Mouse (Mus musculus) bone marrow, adult 2 months (tissue): Measurements from ENCODE around the gene Rftn1.

Experiments
- CTCF ChIP-seq: fragments of 200-500 bp; IDR thresholded peaks from 2 replicates; pipeline ENCODE4 v1.5.1; 2011; ENCODE audit warnings: low read length, control low read depth; ENCODE audit not compliant: control insufficient read depth, insufficient read depth
- POLR2A ChIP-seq: fragments of 200-500 bp; IDR thresholded peaks from 2 replicates; pipeline ENCODE4 v1.6.1; 2011; ENCODE audit warnings: low read depth, mild to moderate bottlenecking, control low read depth, low read length, borderline replicate concordance; ENCODE audit not compliant: control insufficient read depth

GRCm38 (mm10) chr17:50069205-50069604, 121.3 kb downstream of the Rftn1 start:
- TF ChIP-seq CTCF (no peak), POLR2A (no peak)
